Mouse (Mus musculus) testis, adult 2 months (tissue): ENCODE results near the gene 3110082I17Rik.

Source experiments
- CTCF ChIP-seq: fragments of 200-500 bp; IDR thresholded peaks from 2 replicates; pipeline ENCODE4 v1.5.1; 2012; ENCODE audit warnings: low read depth, mild to moderate bottlenecking, inconsistent platforms, low read length, moderate library complexity; ENCODE audit not compliant: control insufficient read depth, insufficient read depth, insufficient replicate concordance
- POLR2A ChIP-seq: fragments of 200-500 bp; IDR thresholded peaks from 2 replicates; pipeline ENCODE4 v1.6.1; 2012; ENCODE audit warnings: low read depth, mild to moderate bottlenecking, inconsistent platforms, low read length, moderate library complexity; ENCODE audit not compliant: control insufficient read depth

GRCm38 (mm10) chr5:139409412-139409811 lies 50.9 kb downstream of the 3110082I17Rik start:
- TF ChIP-seq CTCF (no peak), POLR2A (no peak)
